Mouse (Mus musculus) stomach, postnatal 0 days (tissue): ENCODE measurements at regions not wholly inside any gene's neighbourhood (a gene's known extent, or its start where the extent isn't known, plus 50 kb on each side); places are given as distances from the start of the nearest gene placed in this dataset.

Experiments used
- ATAC-seq: fragments of 200-750 bp; cut with Nextera tagmentation; 2 replicates; pipeline ENCODE4 v1.8.0; 2017; ENCODE audit not compliant: low FRiP score, low TSS enrichment
- DNase-seq: peaks from one replicate; pipeline ENCODE4 v3.0.0-alpha.2; 2016; ENCODE audit warnings: low spot score
- H3K27ac ChIP-seq: fragments of 300-500 bp; sonication (generic); replicated peaks from 2 replicates; pipeline ENCODE4 v1.5.1; 2014; ENCODE audit warnings: mild to moderate bottlenecking, control low read depth
- H3K27me3 ChIP-seq: fragments of 300-500 bp; sonication (generic); 2 replicates; pipeline ENCODE4 v1.6.1; 2014; ENCODE audit warnings: low read length; ENCODE audit not compliant: control insufficient read depth, insufficient read depth
- H3K36me3 ChIP-seq: fragments of 300-500 bp; sonication (generic); 2 replicates; pipeline ENCODE4 v1.6.1; 2014; ENCODE audit warnings: low read length, mixed read lengths; ENCODE audit not compliant: control insufficient read depth, insufficient read depth
- H3K4me1 ChIP-seq: fragments of 300-500 bp; sonication (generic); replicated peaks from 2 replicates; pipeline ENCODE4 v1.6.1; 2014; ENCODE audit warnings: antibody characterized with exemption; ENCODE audit not compliant: control insufficient read depth, insufficient read depth
- H3K4me2 ChIP-seq: fragments of 300-500 bp; sonication (generic); replicated peaks from 2 replicates; pipeline ENCODE4 v1.6.1; 2014; ENCODE audit warnings: low read depth, mild to moderate bottlenecking, control low read depth, moderate library complexity
- H3K4me3 ChIP-seq: fragments of 300-500 bp; sonication (generic); 2 replicates; pipeline ENCODE4 v1.5.1; 2014; ENCODE audit warnings: low read depth, low read length, control low read depth
- H3K9ac ChIP-seq: fragments of 300-500 bp; sonication (generic); 2 replicates; pipeline ENCODE4 v1.6.1; 2014; ENCODE audit warnings: mild to moderate bottlenecking, low read length, control low read depth, mixed read lengths
- H3K9me3 ChIP-seq: fragments of 300-500 bp; sonication (generic); 2 replicates; pipeline ENCODE4 v1.6.1; 2016; ENCODE audit warnings: low read length; ENCODE audit not compliant: control insufficient read depth
- CTCF ChIP-seq: IDR thresholded peaks from 2 replicates; pipeline ENCODE4 v1.5.1; 2016; ENCODE audit warnings: antibody characterized with exemption, low read depth, mild to moderate bottlenecking, moderate library complexity
- EP300 ChIP-seq: optimal IDR thresholded peaks from 2 replicates; pipeline ENCODE3; 2016; ENCODE audit warnings: antibody characterized with exemption
- WGBS: fragments of 180-500 bp; shearing (Covaris S2); extraction: QIAGEN DNeasy Blood & Tissue Kit; methylation state at CpG from one replicate; pipeline ENCODE4 v1.1.7; 2014; 5-methylcytosine and 5-hydroxymethylcytosine counted together

- Histone ChIP-seq H3K4me1 (no peaks in the 10 kb centered on the region), H3K4me3 (no peak overlapping the region), H3K9me3 (no peaks in the 10 kb centered on the region), H3K36me3 (no peaks in the 10 kb centered on the region), H3K27me3 (peaks cover 44% of the 10 kb centered on the region), H3K27ac (no peak overlapping the region), H3K4me2 (no peak overlapping the region), H3K9ac (no peak overlapping the region)
- no peak for ATAC-seq
- TF ChIP-seq EP300 (no peak), CTCF (no peak)
- 2% methylated on average over 8 of the region's 8 CpGs for WGBS
- no peak for DNase-seq
Observed at GRCm38 (mm10) chr13:83716711-83717171, 212.9 kb downstream of the Mef2c start.

- Histone ChIP-seq H3K9me3 (no peaks in the 10 kb centered on the region), H3K4me3 (no peak overlapping the region), H3K4me2 (no peak overlapping the region), H3K4me1 (no peaks in the 10 kb centered on the region), H3K36me3 (no peaks in the 10 kb centered on the region), H3K27me3 (peaks cover 43% of the 10 kb centered on the region), H3K27ac (no peak overlapping the region), H3K9ac (no peak overlapping the region)
- TF ChIP-seq EP300 (no peak), CTCF (no peak)
- DNase-seq (no peak), ATAC-seq (no peak)
- WGBS: 12% methylated on average over 4 of the region's 4 CpGs
Observed at GRCm38 (mm10) chr13:83717686-83718210, 213.9 kb downstream of the Mef2c start.

DNA sequence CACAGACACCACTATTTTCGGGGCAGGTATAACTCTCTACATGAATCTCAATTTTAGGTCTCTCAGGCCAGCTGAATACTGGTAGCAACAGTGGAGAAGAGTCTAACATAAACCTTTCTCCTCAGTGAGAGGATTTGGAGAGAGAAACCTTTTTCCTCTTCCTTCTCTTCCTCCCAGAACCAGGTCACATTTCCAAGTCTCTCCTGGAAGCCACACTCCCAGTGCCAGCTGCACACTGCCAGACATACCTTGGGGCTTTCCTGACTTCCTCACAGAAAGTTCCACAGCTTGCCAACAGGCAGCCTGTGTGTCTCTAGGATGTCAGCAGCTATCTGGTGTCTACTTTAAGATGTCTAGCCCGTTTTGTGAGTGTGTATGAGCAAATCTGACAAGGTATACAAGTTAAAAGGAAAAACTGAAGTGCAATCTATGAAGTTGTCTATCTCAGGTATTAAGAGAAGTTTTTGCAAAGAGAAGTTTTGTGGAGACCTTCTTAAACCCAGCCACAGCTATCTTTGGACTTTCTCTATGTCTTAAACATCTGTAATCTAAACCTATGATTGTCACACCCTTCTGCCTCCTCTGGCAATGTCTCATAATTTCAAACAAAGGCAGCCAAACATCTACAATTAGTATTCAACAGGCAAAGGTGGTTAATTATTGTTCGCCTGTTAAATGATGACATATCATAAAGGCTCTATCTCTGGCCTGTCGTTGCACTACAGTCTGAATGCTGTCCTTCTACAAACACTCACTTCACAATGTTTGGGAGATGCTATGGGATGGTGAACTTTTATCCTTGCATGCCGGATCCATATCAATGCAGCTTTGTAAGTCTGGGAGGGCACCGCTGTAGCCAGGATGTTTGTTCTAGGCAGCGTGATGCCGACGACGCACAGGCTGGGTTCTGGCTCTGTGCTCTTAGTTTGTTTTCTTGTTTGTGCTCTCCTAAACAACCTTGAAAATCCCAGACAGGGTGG, 214.9 kb downstream of the Mef2c start:
- Histone ChIP-seq H3K27me3 (peaks cover 41% of the 10 kb centered on the region), H3K4me3 (no peak overlapping the region), H3K4me2 (no peak overlapping the region), H3K36me3 (no peaks in the 10 kb centered on the region), H3K4me1 (no peaks in the 10 kb centered on the region), H3K9ac (no peak overlapping the region), H3K27ac (no peak overlapping the region), H3K9me3 (no peaks in the 10 kb centered on the region)
- ATAC-seq (no peak), DNase-seq (no peak)
- no peak for TF ChIP-seq CTCF
- no peak for TF ChIP-seq EP300
- 7% methylated on average over 10 of the region's 10 CpGs for WGBS

DNA sequence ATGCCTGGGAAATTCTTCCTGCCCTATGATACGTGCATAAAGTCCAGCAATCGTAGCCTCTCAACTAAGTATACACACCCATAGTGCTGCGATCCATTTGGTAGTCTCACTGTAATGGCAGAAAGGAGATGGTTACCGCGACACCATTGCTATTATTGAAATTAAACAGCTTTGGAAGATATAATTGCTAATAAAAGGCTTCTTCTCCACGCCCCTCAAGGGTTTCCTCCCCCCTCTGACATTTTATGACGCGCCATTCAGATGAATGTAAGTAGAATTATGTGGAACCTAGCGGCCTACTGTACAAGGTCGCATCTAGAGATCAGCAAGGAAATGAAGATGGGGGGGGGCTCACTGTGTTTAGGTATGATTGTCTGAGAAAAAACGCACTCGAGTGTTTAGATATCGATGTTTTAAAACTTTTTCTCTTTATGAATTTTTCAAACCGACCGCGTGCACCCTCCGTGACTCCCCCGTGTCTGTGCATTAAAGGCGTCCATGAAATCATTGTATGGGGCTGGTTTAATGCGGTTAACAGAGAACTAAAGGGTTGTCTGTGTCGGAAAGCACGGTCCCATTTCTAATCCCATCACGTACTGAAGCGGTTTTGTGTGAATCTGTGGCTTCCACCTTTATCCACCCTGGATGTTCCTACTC, 215.9 kb downstream of the Mef2c start:
- DNase-seq (no peak), ATAC-seq (no peak)
- Histone ChIP-seq H3K36me3 (no peaks in the 10 kb centered on the region), H3K27ac (no peak overlapping the region), H3K27me3 (peaks cover 40% of the 10 kb centered on the region), H3K4me1 (no peaks in the 10 kb centered on the region), H3K4me3 (no peak overlapping the region), H3K4me2 (no peak overlapping the region), H3K9me3 (no peaks in the 10 kb centered on the region), H3K9ac (no peak overlapping the region)
- WGBS: 6% methylated on average over 24 of the region's 24 CpGs
- TF ChIP-seq EP300: no peak
- no peak for TF ChIP-seq CTCF

GRCm38 (mm10) chr13:83720352-83720751, 216.5 kb downstream of the Mef2c start:
- WGBS: 3% methylated on average over 12 of the region's 12 CpGs
- DNase-seq (no peak), ATAC-seq (no peak)
- Histone ChIP-seq H3K4me1 (no peaks in the 10 kb centered on the region), H3K9ac (no peak overlapping the region), H3K27ac (no peak overlapping the region), H3K4me3 (no peak overlapping the region), H3K4me2 (no peak overlapping the region), H3K9me3 (no peaks in the 10 kb centered on the region), H3K27me3 (peaks cover 40% of the 10 kb centered on the region), H3K36me3 (no peaks in the 10 kb centered on the region)
- TF ChIP-seq CTCF (no peak), EP300 (no peak)
